Mouse (Mus musculus): ENCODE data around the gene Hoxc13.

- TF ChIP-seq CTCF (IDR thresholded peaks at IDR 0.05; ENCODE audit: low read depth, low read length) = no peak
- TF ChIP-seq TAL1 (conservative IDR thresholded peaks at IDR 0.05; ENCODE audit: low read depth, low read length) = no peak
- TF ChIP-seq GATA2 (IDR thresholded peaks at IDR 0.05; ENCODE audit: borderline replicate concordance, low read depth, low read length) = no peak
- no peak for TF ChIP-seq GATA1 (IDR thresholded peaks at IDR 0.05; ENCODE audit: borderline replicate concordance, low read length)
- no peak for TF ChIP-seq POLR2AphosphoS5 (IDR thresholded peaks at IDR 0.05; ENCODE audit: insufficient replicate concordance, low read depth, low read length)
Observed at GRCm38 (mm10) chr15:102909536-102909935, 11.4 kb upstream of the Hoxc13 start.
